In the genomic region with DNA sequence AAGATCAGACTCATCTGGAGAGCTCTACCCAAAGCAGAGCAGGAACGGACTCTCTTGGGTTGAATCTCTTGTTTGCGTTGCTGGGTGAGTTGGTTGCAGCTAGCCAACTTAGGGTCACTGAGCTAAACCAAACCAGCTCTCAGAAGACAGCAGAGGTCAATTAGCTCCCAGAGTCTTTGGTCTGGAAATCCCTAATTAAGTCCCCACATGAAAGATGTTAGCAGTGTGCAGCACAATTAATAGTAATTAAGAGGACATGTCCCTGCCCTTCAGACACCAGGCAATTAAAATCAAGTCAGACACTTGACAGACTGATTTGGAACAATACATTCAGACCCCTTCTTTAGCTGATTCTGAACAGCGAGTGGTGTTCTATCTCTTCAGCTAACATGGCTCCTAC, we compare ENCODE assay signal across 29 mouse cellular contexts. TPM values are rescaled to one million over a fixed set of nuclear protein-coding genes. Genes with fewer than 3 reads are reported as not detected.
A peak's percentile ranks its signal among the peaks of the same experiment; 100 is the strongest.
DNase-seq lines count a peak whose midpoint lies in the region; ATAC-seq and TF ChIP-seq lines count a peak whose summit lies in the region.
"Had no signal": no experiment of that assay in that cellular context is flagged by ENCODE, and none has a peak within 500 bp of the region (broad histone marks: within the 10 kb centered on the region; RNA-seq: fewer than 3 reads in every experiment).

No protein-coding gene starts in this region.

- H3K27ac ChIP-seq in forebrain, embryonic 11.5 days (ENCODE audit: low read depth, low read length): no peak overlapping the region
- no peak overlapping the region for H3K27ac ChIP-seq in forebrain, postnatal 0 days (ENCODE audit: low read depth, low read length)
- peak overlapping the region; percentile 67; the same call in 1 of the 2 replicates for H3K27ac ChIP-seq in lung, postnatal 0 days (ENCODE audit: low read length)
- H3K27ac ChIP-seq: embryonic facial prominence, embryonic 12.5 days; forebrain, embryonic 13.5 days; hindbrain, embryonic 12.5 days; hindbrain, embryonic 15.5 days had no signal

- no peak for DNase-seq in forebrain, embryonic 11.5 days (ENCODE audit: low spot score)
- no peak for DNase-seq in forebrain, postnatal 0 days
- no peak for DNase-seq in lung, postnatal 0 days (ENCODE audit: low spot score)
- no peak for DNase-seq in lung, postnatal 4 days
- peak; percentile 94 for DNase-seq in retina, postnatal 1 day
- no peak for DNase-seq in adrenal gland, adult 8-10 months
- DNase-seq: adrenal gland, adult 2 months; adrenal gland, postnatal 25 days; B cell, adult 2 months; cerebellum, adult 18-20 months; cerebellum, adult 9-10 months; cerebellum, postnatal 14 days; gastrocnemius, postnatal 10 days had no signal

- H3K4me1 ChIP-seq in forebrain, embryonic 11.5 days (replicated peaks; ENCODE audit: control insufficient read depth, insufficient read depth, low read length): no peaks in the 10 kb centered on the region
- H3K4me1 ChIP-seq in forebrain, postnatal 0 days (ENCODE audit: insufficient read depth): no peaks in the 10 kb centered on the region
- H3K4me1 ChIP-seq in lung, postnatal 0 days (ENCODE audit: insufficient read depth, low read depth, low read length): 0 out of 2 replicates have a peak, but pooled peaks cover 6% of the 10 kb centered on the region
- H3K4me1 ChIP-seq: hindbrain, embryonic 12.5 days; hindbrain, embryonic 15.5 days had no signal

- H3K27me3 ChIP-seq in forebrain, embryonic 11.5 days (ENCODE audit: control insufficient read depth, insufficient read depth, low read length): no peaks in the 10 kb centered on the region
- H3K27me3 ChIP-seq in forebrain, postnatal 0 days (ENCODE audit: insufficient read depth, low read length): no peaks in the 10 kb centered on the region
- no peaks in the 10 kb centered on the region for H3K27me3 ChIP-seq in lung, postnatal 0 days (replicated peaks; ENCODE audit: insufficient read depth, low read length)
- H3K27me3 ChIP-seq: CH12.LX; embryonic facial prominence, embryonic 12.5 days; forebrain, embryonic 13.5 days; hindbrain, embryonic 12.5 days; hindbrain, embryonic 15.5 days had no signal

- no peaks in the 10 kb centered on the region for H3K9me3 ChIP-seq in forebrain, embryonic 11.5 days (ENCODE audit: control insufficient read depth, low read length)
- no peaks in the 10 kb centered on the region for H3K9me3 ChIP-seq in forebrain, postnatal 0 days (ENCODE audit: low read length)
- no peaks in the 10 kb centered on the region for H3K9me3 ChIP-seq in lung, postnatal 0 days (ENCODE audit: low read length)
- H3K9me3 ChIP-seq: embryonic facial prominence, embryonic 12.5 days; forebrain, embryonic 13.5 days; G1E; hindbrain, embryonic 12.5 days; hindbrain, embryonic 15.5 days had no signal

- no peak for TF ChIP-seq EP300 in lung, postnatal 0 days (IDR thresholded peaks at IDR 0.05)

- no peak for TF ChIP-seq CTCF in forebrain, postnatal 0 days (IDR thresholded peaks at IDR 0.05; ENCODE audit: low read depth)
- TF ChIP-seq CTCF in lung, postnatal 0 days (IDR thresholded peaks at IDR 0.05): no peak

- no peak overlapping the region for H3K4me2 ChIP-seq in forebrain, embryonic 11.5 days (ENCODE audit: low read depth, low read length, severe bottlenecking)
- H3K4me2 ChIP-seq in forebrain, postnatal 0 days (ENCODE audit: low read depth): no peak overlapping the region
- H3K4me2 ChIP-seq in lung, postnatal 0 days (replicated peaks; ENCODE audit: low read depth, low read length): no peak overlapping the region
- H3K4me2 ChIP-seq: embryonic facial prominence, embryonic 12.5 days; forebrain, embryonic 13.5 days; heart, embryonic 11.5 days; hindbrain, embryonic 12.5 days; hindbrain, embryonic 15.5 days had no signal

- no peak overlapping the region for H3K9ac ChIP-seq in forebrain, embryonic 11.5 days (ENCODE audit: low read length)
- no peak overlapping the region for H3K9ac ChIP-seq in forebrain, postnatal 0 days
- H3K9ac ChIP-seq in lung, postnatal 0 days (replicated peaks; ENCODE audit: low read depth): no peak overlapping the region
- H3K9ac ChIP-seq: embryonic facial prominence, embryonic 12.5 days; forebrain, embryonic 13.5 days; hindbrain, embryonic 12.5 days; hindbrain, embryonic 15.5 days had no signal

- H3K4me3 ChIP-seq in forebrain, embryonic 11.5 days (ENCODE audit: low read depth, low read length): no peak overlapping the region
- no peak overlapping the region for H3K4me3 ChIP-seq in forebrain, postnatal 0 days (ENCODE audit: low read depth, low read length)
- H3K4me3 ChIP-seq in lung, postnatal 0 days (ENCODE audit: low read depth, low read length): no peak overlapping the region
- H3K4me3 ChIP-seq: embryonic facial prominence, embryonic 12.5 days; erythroblast, embryonic 14.5 days; forebrain, embryonic 13.5 days; hindbrain, embryonic 12.5 days; hindbrain, embryonic 15.5 days had no signal

- no peaks in the 10 kb centered on the region for H3K36me3 ChIP-seq in forebrain, embryonic 11.5 days (ENCODE audit: control insufficient read depth, insufficient read depth, low read length)
- H3K36me3 ChIP-seq in forebrain, postnatal 0 days (ENCODE audit: insufficient read depth): no peaks in the 10 kb centered on the region
- no peaks in the 10 kb centered on the region for H3K36me3 ChIP-seq in lung, postnatal 0 days (ENCODE audit: insufficient read depth, low read length)
- H3K36me3 ChIP-seq: embryonic facial prominence, embryonic 12.5 days; hindbrain, embryonic 12.5 days; hindbrain, embryonic 15.5 days had no signal

- peak; percentile 53; the same call in 1 of the 2 replicates for ATAC-seq in forebrain, embryonic 11.5 days (replicated peaks; ENCODE audit: low FRiP score)
- ATAC-seq in forebrain, postnatal 0 days: no peak
- ATAC-seq in lung, postnatal 0 days: no peak
- ATAC-seq: forebrain, embryonic 13.5 days; forebrain, embryonic 16.5 days; intestine, postnatal 0 days had no signal

- WGBS in forebrain, embryonic 11.5 days: 47% methylated on average over 3 of the region's 3 CpGs
- 26% methylated on average over 3 of the region's 3 CpGs for WGBS in forebrain, postnatal 0 days
- WGBS in lung, postnatal 0 days: 89% methylated on average over 3 of the region's 3 CpGs

RNA-seq across cellular contexts. Expression of a gene that starts 21.6 kb away (rescaled TPM):
- 0.24 TPM in 1 of 2 replicates, not detected in the other for polyA plus RNA-seq in forebrain, embryonic 11.5 days (2014; fragmentation: Nextera tagmentation; extraction: Ambion mirVana)
- 0.23 and 0.24 TPM in 2 replicates for total RNA-seq in forebrain, postnatal 0 days (2014; rRNA removed)
- 0.27 TPM in 1 of 2 replicates, not detected in the other for polyA plus RNA-seq in forebrain, postnatal 0 days (2015; fragmentation: Nextera tagmentation; extraction: Ambion mirVana)
- 0.04 TPM in 1 of 2 replicates, not detected in the other for polyA plus RNA-seq in lung, postnatal 0 days (2015; fragmentation: Nextera tagmentation; extraction: Ambion mirVana)
- total RNA-seq in adrenal gland, adult 8-10 months (2022): under 1 TPM in 1 of 4 experiments, not detected in 3; 0.12 TPM
- total RNA-seq: adrenal gland, adult 2 months; adrenal gland, postnatal 25 days; gastrocnemius, postnatal 10 days; gastrocnemius, postnatal 4 days; heart, adult 8-10 months; heart, postnatal 25 days; hematopoietic stem cell, adult 5-6 weeks had no signal
- polyA plus RNA-seq: adrenal gland, adult 2 months; erythroblast, embryonic 14.5 days; G1E; heart, embryonic 14.5 days; hindbrain, embryonic 12.5 days; intestine, embryonic 14.5 days; intestine, postnatal 0 days had no signal

RNA-seq across cellular contexts. Expression of a gene that starts 38.7 kb away (rescaled TPM):
- polyA plus RNA-seq in forebrain, embryonic 11.5 days (2014; fragmentation: Nextera tagmentation; extraction: Ambion mirVana): 8.1 and 10.0 TPM in 2 replicates
- total RNA-seq in forebrain, postnatal 0 days (2014; rRNA removed): 1.3 and 1.8 TPM in 2 replicates
- 1.7 and 1.8 TPM in 2 replicates for polyA plus RNA-seq in forebrain, postnatal 0 days (2015; fragmentation: Nextera tagmentation; extraction: Ambion mirVana)
- 37.7 and 41.6 TPM in 2 replicates for polyA plus RNA-seq in lung, postnatal 0 days (2015; fragmentation: Nextera tagmentation; extraction: Ambion mirVana)
- total RNA-seq in adrenal gland, adult 8-10 months (2022): 10 to 100 TPM; 15.2 to 32.3 (median 24.5) TPM
- polyA plus RNA-seq: erythroblast, embryonic 14.5 days had no signal
